Mouse (Mus musculus) intestine, embryonic 14.5 days (tissue): ENCODE measurements at regions not wholly inside any gene's neighbourhood (a gene's known extent, or its start where the extent isn't known, plus 50 kb on each side); places are given as distances from the start of the nearest gene placed in this dataset.

ENCODE experiments used
- ATAC-seq: fragments of 200-750 bp; cut with Nextera tagmentation; replicated peaks from 2 replicates; pipeline ENCODE4 v1.8.0; 2017; ENCODE audit warnings: low read depth, moderate number of reproducible peaks, moderate TSS enrichment, moderate library complexity; ENCODE audit not compliant: low FRiP score, low TSS enrichment
- DNase-seq: peaks from one replicate; pipeline ENCODE4 v3.0.0-alpha.2; 2018; ENCODE audit warnings: low spot score
- H3K27ac ChIP-seq: fragments of 300-500 bp; sonication (generic); 2 replicates; pipeline ENCODE4 v1.5.1; 2014; ENCODE audit warnings: low read depth, mild to moderate bottlenecking, control low read depth
- H3K27me3 ChIP-seq: fragments of 300-500 bp; sonication (generic); replicated peaks from 2 replicates; pipeline ENCODE4 v1.6.1; 2014; ENCODE audit warnings: low read length, control low read depth; ENCODE audit not compliant: control insufficient read depth, insufficient read depth
- H3K36me3 ChIP-seq: fragments of 300-500 bp; sonication (generic); 2 replicates; pipeline ENCODE4 v1.6.1; 2014; ENCODE audit warnings: low read length, control low read depth; ENCODE audit not compliant: control insufficient read depth, insufficient read depth
- H3K4me1 ChIP-seq: fragments of 300-500 bp; sonication (generic); replicated peaks from 2 replicates; pipeline ENCODE4 v1.6.1; 2014; ENCODE audit warnings: low read length, control low read depth, mixed read lengths; ENCODE audit not compliant: control insufficient read depth, insufficient read depth
- H3K4me2 ChIP-seq: fragments of 300-500 bp; sonication (generic); 2 replicates; pipeline ENCODE4 v1.6.1; 2014; ENCODE audit warnings: low read length
- H3K4me3 ChIP-seq: fragments of 300-500 bp; sonication (generic); 2 replicates; pipeline ENCODE4 v1.5.1; 2014; ENCODE audit warnings: low read depth, low read length, control low read depth, mixed read lengths
- H3K9ac ChIP-seq: fragments of 300-500 bp; sonication (generic); 2 replicates; pipeline ENCODE4 v1.6.1; 2014; ENCODE audit warnings: mild to moderate bottlenecking, low read length
- H3K9me3 ChIP-seq: fragments of 300-500 bp; sonication (generic); 2 replicates; pipeline ENCODE4 v1.6.1; 2016; ENCODE audit warnings: low read length, control low read depth; ENCODE audit not compliant: control insufficient read depth
- WGBS: fragments of 180-500 bp; shearing (Covaris S2); extraction: QIAGEN DNeasy Blood & Tissue Kit; methylation state at CpG from one replicate; pipeline ENCODE4 v1.1.7; 2014; 5-methylcytosine and 5-hydroxymethylcytosine counted together

DNA sequence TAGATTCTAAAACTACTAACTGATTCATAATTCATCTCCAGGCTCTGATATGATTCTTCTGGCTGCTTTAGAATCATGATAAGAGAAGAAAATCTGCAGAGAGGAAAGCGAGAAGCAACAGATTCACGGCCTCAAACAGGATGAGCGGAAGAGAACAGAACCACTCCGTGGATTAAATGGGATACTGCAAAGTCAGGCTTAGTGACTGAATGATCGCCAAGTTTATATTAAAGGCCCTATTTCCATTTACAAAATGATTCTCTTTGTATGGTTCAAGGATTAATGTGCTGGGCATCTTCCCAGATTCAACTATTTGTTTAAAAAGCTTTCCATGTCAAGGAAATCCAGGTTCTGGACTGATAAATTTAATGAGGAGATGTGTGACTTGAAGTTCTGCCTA is 238.5 kb upstream of the Pik3r1 start:
- H3K4me2 ChIP-seq, result no peak overlapping the region
- ATAC-seq (no peak), DNase-seq (no peak)
- H3K27ac ChIP-seq, result no peak overlapping the region
- H3K27me3 ChIP-seq, result no peaks in the 10 kb centered on the region
- H3K9ac ChIP-seq, result no peak overlapping the region
- H3K9me3 ChIP-seq, result no peaks in the 10 kb centered on the region
- H3K4me1 ChIP-seq, result no peaks in the 10 kb centered on the region
- H3K36me3 ChIP-seq, result no peaks in the 10 kb centered on the region
- 50% methylated on average over 5 of the region's 5 CpGs for WGBS
- H3K4me3 ChIP-seq, result no peak overlapping the region

DNA sequence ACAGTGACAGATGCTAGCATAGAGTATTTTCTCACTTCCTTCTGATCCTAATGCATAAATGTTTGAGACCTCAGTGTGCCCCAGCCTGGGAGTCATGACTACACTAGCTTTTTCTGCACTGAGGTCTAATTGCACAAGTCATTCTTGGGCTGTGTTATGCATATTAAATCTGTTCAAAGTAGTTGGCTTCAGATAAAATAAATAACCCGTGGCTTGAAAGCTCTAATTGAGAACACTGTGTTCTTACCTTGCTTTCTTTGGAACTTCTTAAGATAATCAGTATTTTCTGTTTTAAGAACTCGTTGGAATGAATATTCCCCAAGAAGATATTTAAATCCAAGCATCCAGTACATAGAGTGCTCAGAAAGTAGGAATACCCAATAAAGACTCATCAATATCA is 243.9 kb upstream of the Pik3r1 start:
- H3K9me3 ChIP-seq, result no peaks in the 10 kb centered on the region
- H3K27me3 ChIP-seq, result no peaks in the 10 kb centered on the region
- H3K4me3 ChIP-seq, result no peak overlapping the region
- H3K27ac ChIP-seq, result no peak overlapping the region
- 68% methylated on average over 2 of the region's 2 CpGs for WGBS
- DNase-seq (no peak), ATAC-seq (no peak)
- H3K36me3 ChIP-seq, result no peaks in the 10 kb centered on the region
- no peak overlapping the region for H3K4me2 ChIP-seq
- H3K9ac ChIP-seq, result no peak overlapping the region
- no peaks in the 10 kb centered on the region for H3K4me1 ChIP-seq

DNA sequence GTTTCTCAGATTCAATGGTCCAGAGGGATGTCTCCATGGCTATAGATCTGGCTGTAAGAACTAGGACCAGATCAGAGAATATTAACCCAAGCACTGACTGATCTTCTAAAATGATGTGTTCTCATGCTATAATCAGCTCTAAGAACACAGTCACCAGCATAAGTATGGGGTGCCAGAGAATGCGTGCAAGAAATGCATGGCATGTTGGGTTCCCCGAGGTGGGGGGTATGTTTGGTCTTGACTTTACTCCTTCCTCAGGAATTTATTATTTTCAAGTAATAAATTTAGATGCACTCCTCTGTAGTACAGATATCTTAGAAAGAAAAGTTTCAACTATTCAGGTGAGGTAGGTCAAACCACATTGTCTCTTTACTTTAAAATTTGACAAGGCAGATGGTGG is 246.5 kb upstream of the Pik3r1 start:
- 87% methylated on average over 2 of the region's 2 CpGs for WGBS
- Histone ChIP-seq H3K4me3 (no peak overlapping the region), H3K27me3 (no peaks in the 10 kb centered on the region), H3K9me3 (no peaks in the 10 kb centered on the region), H3K36me3 (no peaks in the 10 kb centered on the region), H3K4me2 (no peak overlapping the region), H3K27ac (no peak overlapping the region), H3K9ac (no peak overlapping the region), H3K4me1 (no peaks in the 10 kb centered on the region)
- DNase-seq, result no peak
- ATAC-seq, result no peak

DNA sequence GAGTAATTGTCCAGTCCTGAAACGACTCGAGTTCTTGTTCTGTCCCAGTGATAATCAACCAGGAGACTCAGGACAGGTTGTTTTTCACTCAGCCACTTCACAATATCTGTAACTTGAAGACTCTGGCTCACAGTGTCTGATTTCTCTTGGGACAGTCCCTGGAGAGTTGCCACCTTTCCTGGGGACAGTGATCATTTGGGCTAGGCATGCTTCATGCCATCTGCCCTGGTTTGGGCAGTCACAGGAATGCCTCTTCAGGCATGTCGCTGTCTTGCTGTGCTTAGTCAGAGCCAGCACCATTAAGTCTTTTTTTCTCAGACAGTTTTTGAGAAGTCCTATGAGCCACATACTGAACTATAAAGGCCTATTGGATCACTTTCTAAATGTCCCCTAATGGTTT is 246.9 kb upstream of the Pik3r1 start:
- Histone ChIP-seq H3K4me3 (no peak overlapping the region), H3K27me3 (no peaks in the 10 kb centered on the region), H3K4me1 (no peaks in the 10 kb centered on the region), H3K4me2 (no peak overlapping the region), H3K9me3 (no peaks in the 10 kb centered on the region), H3K36me3 (no peaks in the 10 kb centered on the region), H3K9ac (no peak overlapping the region), H3K27ac (no peak overlapping the region)
- 68% methylated on average over 3 of the region's 3 CpGs for WGBS
- DNase-seq (no peak), ATAC-seq (no peak)

DNA sequence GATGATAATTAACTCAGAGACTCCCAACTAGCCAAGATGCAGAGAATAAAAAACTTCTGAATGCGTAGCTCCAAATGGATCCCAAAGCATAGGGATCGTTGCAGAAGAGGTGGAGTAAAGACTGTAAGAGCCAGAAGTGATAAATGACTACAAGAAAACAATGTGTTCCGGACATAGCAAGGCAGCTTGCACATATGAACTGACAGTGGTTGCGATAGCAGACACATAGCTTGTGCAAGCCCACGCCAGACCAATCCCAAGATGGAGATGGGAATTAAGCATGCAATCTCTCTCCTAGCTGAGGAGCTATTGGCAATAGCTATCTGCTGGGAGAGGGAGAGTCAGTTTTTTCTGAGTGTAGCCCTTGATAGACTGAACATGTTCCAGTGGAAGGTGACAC is 248.5 kb upstream of the Pik3r1 start:
- WGBS, result 89% methylated on average over 5 of the region's 5 CpGs
- no peak overlapping the region for H3K4me3 ChIP-seq
- H3K27me3 ChIP-seq, result no peaks in the 10 kb centered on the region
- no peak for DNase-seq
- ATAC-seq, result no peak
- H3K4me2 ChIP-seq, result no peak overlapping the region
- no peak overlapping the region for H3K9ac ChIP-seq
- no peaks in the 10 kb centered on the region for H3K4me1 ChIP-seq
- H3K9me3 ChIP-seq, result no peaks in the 10 kb centered on the region
- no peak overlapping the region for H3K27ac ChIP-seq
- no peaks in the 10 kb centered on the region for H3K36me3 ChIP-seq

DNA sequence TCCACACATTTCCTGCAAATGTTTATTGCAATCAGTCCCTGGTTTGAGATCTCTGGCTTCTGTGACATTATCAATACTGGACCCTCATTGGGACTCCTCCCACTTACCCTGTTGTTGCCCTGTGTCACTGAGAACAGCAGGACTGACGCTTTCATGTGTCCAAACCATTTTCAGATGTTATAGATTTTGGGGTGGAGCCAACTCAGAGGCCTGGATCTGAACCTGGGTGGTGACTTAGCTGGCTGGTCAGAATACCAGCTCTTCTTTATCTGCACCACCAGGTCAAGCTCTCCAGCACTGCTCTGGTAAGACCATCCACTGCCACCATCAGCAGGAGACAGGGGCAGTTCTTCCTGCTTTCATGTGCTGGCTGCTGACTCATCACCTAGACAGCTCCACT is 254.3 kb upstream of the Pik3r1 start:
- WGBS, result 86% methylated on average over 1 of the region's 1 CpGs
- no peaks in the 10 kb centered on the region for H3K36me3 ChIP-seq
- H3K9ac ChIP-seq, result no peak overlapping the region
- DNase-seq (no peak), ATAC-seq (no peak)
- no peak overlapping the region for H3K4me2 ChIP-seq
- no peak overlapping the region for H3K27ac ChIP-seq
- H3K4me1 ChIP-seq, result no peaks in the 10 kb centered on the region
- H3K9me3 ChIP-seq, result no peaks in the 10 kb centered on the region
- no peaks in the 10 kb centered on the region for H3K27me3 ChIP-seq
- no peak overlapping the region for H3K4me3 ChIP-seq

DNA sequence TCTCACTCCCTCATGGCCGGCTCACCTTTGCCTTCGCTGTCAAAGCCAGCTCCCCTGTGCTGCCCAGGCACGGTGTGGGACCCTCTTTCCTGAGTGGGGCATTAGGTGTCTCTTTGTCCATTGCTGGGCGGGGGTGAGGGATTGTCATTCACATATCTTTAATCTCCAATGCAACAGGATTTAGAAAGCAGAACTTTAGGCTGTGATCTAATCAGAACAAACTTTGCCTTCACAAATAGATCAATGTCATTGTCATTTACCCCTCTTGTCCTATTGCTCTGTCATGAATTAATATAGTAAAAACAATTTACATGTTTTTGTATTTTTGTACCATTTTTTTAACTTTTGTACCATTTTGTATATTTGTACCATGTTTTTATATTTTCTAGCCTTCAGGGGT is 254.7 kb upstream of the Pik3r1 start:
- H3K9ac ChIP-seq, result no peak overlapping the region
- WGBS, result 77% methylated on average over 4 of the region's 4 CpGs
- no peak overlapping the region for H3K27ac ChIP-seq
- H3K4me3 ChIP-seq, result no peak overlapping the region
- no peak for DNase-seq
- H3K4me1 ChIP-seq, result no peaks in the 10 kb centered on the region
- no peaks in the 10 kb centered on the region for H3K36me3 ChIP-seq
- H3K4me2 ChIP-seq, result no peak overlapping the region
- no peak for ATAC-seq
- no peaks in the 10 kb centered on the region for H3K27me3 ChIP-seq
- H3K9me3 ChIP-seq, result no peaks in the 10 kb centered on the region

DNA sequence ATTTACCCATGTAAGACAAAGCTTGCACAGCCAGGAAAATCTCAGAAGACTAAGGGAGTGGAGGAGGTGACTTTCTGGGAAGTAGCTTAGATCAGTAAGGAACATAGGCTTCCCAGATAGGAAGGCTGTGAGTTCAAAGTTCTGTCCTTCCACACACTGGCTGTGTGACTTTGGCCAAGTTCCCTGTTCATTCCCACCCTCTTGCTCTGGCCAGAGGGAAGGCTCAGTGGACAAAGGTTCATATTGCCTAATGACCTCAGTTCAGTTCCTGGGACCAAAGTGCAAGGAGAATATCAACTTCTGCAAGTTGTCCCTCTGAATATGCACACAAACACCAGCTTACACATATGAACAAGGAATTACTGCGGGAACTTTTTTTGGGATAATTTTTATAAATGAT is 255.6 kb upstream of the Pik3r1 start:
- H3K27me3 ChIP-seq, result no peaks in the 10 kb centered on the region
- no peaks in the 10 kb centered on the region for H3K36me3 ChIP-seq
- 94% methylated on average over 1 of the region's 1 CpGs for WGBS
- H3K4me1 ChIP-seq, result no peaks in the 10 kb centered on the region
- H3K4me2 ChIP-seq, result no peak overlapping the region
- ATAC-seq (no peak), DNase-seq (no peak)
- no peak overlapping the region for H3K9ac ChIP-seq
- H3K27ac ChIP-seq, result no peak overlapping the region
- no peaks in the 10 kb centered on the region for H3K9me3 ChIP-seq
- H3K4me3 ChIP-seq, result no peak overlapping the region

DNA sequence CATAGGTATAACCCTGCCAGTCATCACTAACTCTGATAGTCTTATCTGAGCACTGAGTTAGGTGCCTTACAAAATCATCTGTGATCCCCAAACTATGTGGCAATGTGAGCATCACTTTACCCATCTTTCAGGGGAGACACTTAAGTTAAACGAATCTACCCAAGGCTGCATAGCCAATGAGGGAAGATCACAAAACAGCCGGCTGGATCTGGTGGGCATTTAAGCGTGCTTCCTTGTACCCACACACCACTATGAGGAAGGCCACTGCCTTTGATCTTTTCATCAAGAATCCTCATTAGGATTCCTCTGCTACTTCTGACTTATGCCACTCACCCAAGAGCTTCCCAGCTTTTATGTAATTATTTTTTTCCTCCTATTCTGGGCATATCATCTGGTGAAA is 257.1 kb upstream of the Pik3r1 start:
- no peak overlapping the region for H3K4me3 ChIP-seq
- ATAC-seq (no peak), DNase-seq (no peak)
- H3K27me3 ChIP-seq, result no peaks in the 10 kb centered on the region
- H3K4me2 ChIP-seq, result no peak overlapping the region
- H3K27ac ChIP-seq, result no peak overlapping the region
- no peaks in the 10 kb centered on the region for H3K9me3 ChIP-seq
- WGBS, result 85% methylated on average over 3 of the region's 3 CpGs
- no peak overlapping the region for H3K9ac ChIP-seq
- no peaks in the 10 kb centered on the region for H3K36me3 ChIP-seq
- no peaks in the 10 kb centered on the region for H3K4me1 ChIP-seq
